Mouse (Mus musculus) right cerebral cortex, postnatal 36 days (tissue): ENCODE measurements around the gene Hcar2.
A peak's percentile ranks its signal among the peaks of the same experiment; 100 is the strongest.

Source experiments
- DNase-seq, 2 experiments: peaks; one replicate each; pipeline ENCODE4 v3.0.0; 2022; ENCODE audit warnings: low spot score in 2 of 2, mixed read lengths in 1 of 2

The Hcar2 gene

GRCm38 (mm10) chr5:123862374-123863350 lies 2.6 kb downstream of the Hcar2 start:
- no peak for DNase-seq

- DNase-seq: no peak
These were observed 6.5 kb downstream of the Hcar2 start for GRCm38 (mm10) chr5:123858798-123859197.

GRCm38 (mm10) chr5:123854511-123854910 lies 10.8 kb downstream of the Hcar2 start:
- no peak for DNase-seq

GRCm38 (mm10) chr5:123853877-123854504 lies 11.3 kb downstream of the Hcar2 start:
- no peak for DNase-seq

- no peak for DNase-seq
These were observed 13.9 kb downstream of the Hcar2 start for GRCm38 (mm10) chr5:123851398-123851797.

DNA sequence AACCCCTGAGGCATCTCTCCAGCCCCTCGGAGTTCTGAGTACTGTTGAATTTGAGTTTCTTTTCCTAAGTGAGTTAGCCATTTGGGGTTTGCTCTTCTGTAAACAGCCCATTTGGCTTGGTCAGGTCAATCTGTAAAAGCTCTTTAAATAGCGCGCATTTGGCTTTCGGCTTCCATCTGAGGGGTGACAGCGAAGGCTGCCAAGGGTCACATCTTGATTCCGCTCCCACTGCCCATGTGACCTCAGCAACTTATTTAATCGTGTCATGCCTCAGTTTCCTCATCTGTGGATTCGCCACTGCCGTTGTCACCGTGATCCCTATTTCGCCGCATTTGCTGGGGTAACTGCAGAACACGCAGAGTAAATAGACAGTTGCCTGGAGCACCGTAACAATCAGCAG lies 21.0 kb downstream of the Hcar2 start:
- no peak for DNase-seq

- no peak for DNase-seq
These were observed 21.5 kb downstream of the Hcar2 start for GRCm38 (mm10) chr5:123843816-123844215.

DNA sequence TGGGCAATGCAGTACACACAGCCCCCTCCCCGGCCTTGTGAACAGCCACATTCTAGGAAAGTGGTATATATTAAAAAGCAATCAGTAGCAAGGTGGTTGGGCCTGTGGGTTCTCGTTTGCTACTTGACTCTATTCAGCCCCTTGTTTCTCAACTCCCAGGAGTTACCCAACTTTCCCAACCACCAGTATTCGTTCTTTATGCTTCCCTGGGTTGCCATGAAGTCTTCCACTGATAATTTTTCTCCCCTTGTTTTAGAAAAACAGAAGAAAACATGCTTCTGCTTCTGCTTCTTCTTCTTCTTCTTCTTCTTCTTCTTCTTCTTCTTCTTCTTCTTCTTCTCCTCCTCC lies 22.4 kb downstream of the Hcar2 start:
- no peak for DNase-seq

DNA sequence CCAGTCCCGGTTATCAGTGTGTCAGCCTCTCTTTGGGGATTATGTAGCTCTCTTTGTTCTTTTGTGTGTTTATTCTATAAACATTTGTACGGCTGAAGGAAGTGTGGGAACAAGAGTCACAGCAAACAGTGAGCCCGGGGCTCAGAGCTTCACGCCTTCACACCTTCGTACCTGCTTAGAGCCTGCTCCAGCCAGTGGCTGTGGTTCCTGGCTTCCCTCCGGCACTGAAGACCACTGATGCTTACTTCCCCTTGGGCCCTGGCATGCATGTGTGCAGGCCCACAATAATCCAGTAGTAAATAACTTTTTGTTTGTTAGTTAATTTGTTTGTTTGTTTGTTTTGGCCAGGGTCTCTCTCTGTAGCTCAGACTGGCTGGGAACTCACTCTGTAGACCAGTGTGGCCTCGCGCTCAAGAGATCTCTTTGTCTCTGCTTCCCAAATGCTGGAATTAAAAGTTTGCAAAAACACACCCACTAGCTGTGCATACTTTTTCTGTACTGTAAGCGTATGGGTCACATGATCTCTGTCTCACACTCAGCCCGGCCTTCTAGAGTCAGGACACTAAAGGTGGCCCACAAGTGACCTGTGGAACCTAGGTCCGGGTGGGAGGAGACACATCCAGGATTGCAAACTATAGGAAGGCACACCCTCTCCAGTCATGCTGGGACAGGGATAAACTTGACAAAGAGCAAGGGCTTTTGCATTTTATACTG lies 22.9 kb downstream of the Hcar2 start:
- no peak for DNase-seq

DNA sequence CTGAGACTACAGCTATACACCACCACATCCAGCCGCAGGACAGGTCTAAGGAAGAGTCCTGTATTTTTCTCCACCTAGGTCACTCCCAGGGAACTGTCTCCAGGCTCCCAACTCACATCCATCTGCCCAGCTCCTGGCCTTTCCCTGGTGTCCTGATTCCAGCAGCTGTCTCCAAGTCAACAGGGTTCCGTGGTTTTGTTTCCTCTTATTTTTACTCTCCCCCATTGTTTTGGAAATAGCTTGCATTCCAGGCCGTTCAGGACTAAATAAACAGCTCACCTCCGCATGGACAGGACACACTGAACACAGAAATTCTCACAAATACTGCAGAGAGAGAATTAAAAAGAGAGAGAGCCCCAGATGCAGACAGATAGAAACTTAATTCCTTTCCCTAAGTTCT lies 27.9 kb downstream of the Hcar2 start:
- DNase-seq: no peak

- DNase-seq: no peak
These were observed 30.5 kb downstream of the Hcar2 start for GRCm38 (mm10) chr5:123834836-123835235.

DNA sequence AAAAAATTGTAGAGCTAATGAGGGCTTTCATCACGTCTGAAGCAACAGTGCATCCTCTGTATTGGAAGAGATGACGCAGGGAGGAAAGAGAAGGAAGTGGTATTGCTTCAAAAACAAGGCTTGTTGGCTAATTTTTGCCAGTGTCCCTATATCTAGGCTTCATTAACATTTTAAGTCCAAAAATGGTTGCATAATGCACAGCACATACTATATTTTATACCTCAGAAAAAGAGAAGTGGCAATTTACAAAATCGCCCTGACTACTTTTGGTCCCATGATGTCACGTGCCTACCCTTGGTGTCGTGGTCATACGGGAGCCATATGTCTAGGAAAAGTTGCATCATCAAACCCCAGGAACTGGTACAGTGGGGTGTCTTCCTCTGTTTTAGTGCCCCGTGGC lies 33.0 kb downstream of the Hcar2 start:
- DNase-seq: no peak

GRCm38 (mm10) chr5:123827659-123828091 lies 37.6 kb downstream of the Hcar2 start:
- DNase-seq: no peak

GRCm38 (mm10) chr5:123822706-123823105 lies 42.6 kb downstream of the Hcar2 start:
- DNase-seq: no peak

GRCm38 (mm10) chr5:123821264-123821571 lies 44.1 kb downstream of the Hcar2 start:
- DNase-seq: no peak

GRCm38 (mm10) chr5:123820501-123821263 lies 44.6 kb downstream of the Hcar2 start:
- DNase-seq: no peak

DNA sequence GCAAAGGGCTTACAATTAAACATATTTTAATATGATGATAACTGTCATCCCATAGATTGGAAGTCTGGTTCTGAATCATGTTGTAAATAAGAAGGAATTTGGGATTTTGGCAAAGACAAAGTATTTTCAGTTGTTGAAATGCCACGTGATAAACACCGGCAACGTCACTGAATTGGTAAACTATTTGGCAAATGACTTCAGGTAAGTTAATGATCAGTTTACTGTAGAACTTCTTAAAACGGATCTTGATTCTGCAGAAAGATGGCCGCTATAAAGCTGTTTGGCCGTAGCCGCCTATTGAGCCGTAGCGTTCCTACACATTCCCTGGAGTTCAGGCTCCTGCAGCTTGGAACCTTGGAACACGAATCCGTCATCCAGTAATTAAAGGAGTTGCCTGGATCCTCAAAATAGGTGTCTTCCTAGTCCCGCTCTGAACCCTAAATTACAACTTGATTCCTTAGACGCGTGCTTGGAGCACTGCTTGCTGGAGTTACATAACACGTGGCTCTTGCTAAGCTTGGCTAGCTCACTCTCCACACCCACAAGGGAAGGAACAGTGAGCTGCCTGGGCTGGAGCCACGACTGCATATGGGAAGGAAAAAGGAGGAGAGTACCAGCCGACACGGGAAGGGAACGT lies 46.2 kb downstream of the Hcar2 start:
- DNase-seq: peak; percentile 68 to 77

- no peak for DNase-seq
These were observed 48.4 kb downstream of the Hcar2 start for GRCm38 (mm10) chr5:123816891-123817290.
